Mouse (Mus musculus): ENCODE data around the gene Gm12216. TPM values are rescaled to one million over a fixed set of nuclear protein-coding genes. Genes with fewer than 3 reads are reported as not detected.
A peak's percentile ranks its signal among the peaks of the same experiment; 100 is the strongest.

Gm12216 gene
- total and polyA plus RNA-seq, 3 experiments, result not detected

GRCm38 (mm10) chr11:53839147-53839546 is 19.9 kb downstream of the Gm12216 start (continued):
- TF ChIP-seq E2F4 (IDR thresholded peaks at IDR 0.05; ENCODE audit: borderline replicate concordance, low read depth, low read length) (no peak), SMC3 (IDR thresholded peaks at IDR 0.05; ENCODE audit: low read depth, low read length) (no peak)

- peaks cover 6% of the 10 kb centered on the region in 2 experiments; a peak in 2 of 4 replicates for H3K27me3 ChIP-seq (ENCODE audit: control insufficient read depth in 1 of 2, insufficient read depth in 2 of 2, low read length in 2 of 2)
- no peak overlapping the region for H3K27ac ChIP-seq (ENCODE audit: control insufficient read depth, low read depth, low read length)
- H3K9ac ChIP-seq (ENCODE audit: control insufficient read depth, low read depth, low read length, poor library complexity, severe bottlenecking), result no peak overlapping the region
- no peaks in the 10 kb centered on the region for H3K9me3 ChIP-seq (replicated peaks; ENCODE audit: insufficient read depth, low read length)
- TF ChIP-seq ZNF384 (IDR thresholded peaks at IDR 0.05; ENCODE audit: low read depth, low read length) (no peak), MAFK (IDR thresholded peaks at IDR 0.05; ENCODE audit: borderline replicate concordance, low read depth, low read length) (no peak), SIN3A (IDR thresholded peaks at IDR 0.05; ENCODE audit: low read length) (no peak), MYB (IDR thresholded peaks at IDR 0.05; ENCODE audit: low read depth, low read length) (no peak), E2F4 (IDR thresholded peaks at IDR 0.05; ENCODE audit: borderline replicate concordance, low read depth, low read length) (no peak)
- H3K4me1 ChIP-seq (ENCODE audit: control insufficient read depth in 1 of 2, insufficient read depth in 2 of 2, low read length in 2 of 2), result peaks cover 0 to 4% of the 10 kb centered on the region in 2 experiments; a peak in 1 of 4 replicates
- no peak overlapping the region for H3K4me3 ChIP-seq (ENCODE audit: control insufficient read depth in 1 of 2, insufficient read depth in 1 of 2, low read depth in 2 of 2, low read length in 2 of 2)
- no peak for DNase-seq (ENCODE audit: low read depth, low spot score)
- H3K36me3 ChIP-seq (ENCODE audit: control insufficient read depth in 1 of 2, insufficient read depth in 2 of 2, low read length in 2 of 2), result peaks cover 0 to 6% of the 10 kb centered on the region in 2 experiments; a peak in 2 of 4 replicates
- H3K79me2 ChIP-seq (ENCODE audit: control insufficient read depth, insufficient read depth, low read length, poor library complexity), result no peaks in the 10 kb centered on the region
Observed at GRCm38 (mm10) chr11:53837731-53838130, 21.3 kb downstream of the Gm12216 start.

GRCm38 (mm10) chr11:53835379-53836010 is 23.6 kb downstream of the Gm12216 start:
- no peaks in the 10 kb centered on the region for H3K79me2 ChIP-seq (ENCODE audit: control insufficient read depth, insufficient read depth, low read length, poor library complexity)
- H3K4me1 ChIP-seq (ENCODE audit: control insufficient read depth in 1 of 2, insufficient read depth in 2 of 2, low read length in 2 of 2), result peaks cover 0 to 4% of the 10 kb centered on the region in 2 experiments; a peak in 1 of 4 replicates
- H3K36me3 ChIP-seq (ENCODE audit: control insufficient read depth in 1 of 2, insufficient read depth in 2 of 2, low read length in 2 of 2), result peaks cover 0 to 6% of the 10 kb centered on the region in 2 experiments; a peak in 2 of 4 replicates
- no peaks in the 10 kb centered on the region; a peak in 2 of 4 replicates for H3K27me3 ChIP-seq (ENCODE audit: control insufficient read depth in 1 of 2, insufficient read depth in 2 of 2, low read length in 2 of 2)
- H3K9me3 ChIP-seq (replicated peaks; ENCODE audit: insufficient read depth, low read length), result no peaks in the 10 kb centered on the region
- peak; percentile 37 for DNase-seq (ENCODE audit: low read depth, low spot score)
- TF ChIP-seq MYC (IDR thresholded peaks at IDR 0.05; ENCODE audit: low read depth, low read length), result no peak
- TF ChIP-seq MAFK (IDR thresholded peaks at IDR 0.05; ENCODE audit: borderline replicate concordance, low read depth, low read length), result peak; percentile 70
- no peak for TF ChIP-seq TCF12 (IDR thresholded peaks at IDR 0.05; ENCODE audit: low read depth, low read length)
- peak; percentile 23 for TF ChIP-seq GATA1 (IDR thresholded peaks at IDR 0.05; ENCODE audit: low read depth, low read length)
- no peak for TF ChIP-seq POLR2AphosphoS5 (IDR thresholded peaks at IDR 0.05; ENCODE audit: borderline replicate concordance, low read depth, low read length)
- no peak for TF ChIP-seq ZKSCAN1 (IDR thresholded peaks at IDR 0.05; ENCODE audit: low read depth, low read length)
- peak; percentile 58 for TF ChIP-seq ZNF384 (IDR thresholded peaks at IDR 0.05; ENCODE audit: low read depth, low read length)
- TF ChIP-seq MAZ (IDR thresholded peaks at IDR 0.05; ENCODE audit: low read depth, low read length), result no peak
- no peak; a peak in 1 of 4 replicates for TF ChIP-seq EP300 (IDR thresholded peaks at IDR 0.05; ENCODE audit: low read depth in 1 of 2, low read length in 2 of 2)
- TF ChIP-seq TAL1 (IDR thresholded peaks at IDR 0.05; ENCODE audit: low read length), result peak; percentile 12; the same call in 1 of the 2 replicates
- TF ChIP-seq USF1 (IDR thresholded peaks at IDR 0.05; ENCODE audit: low read depth, low read length), result no peak
- TF ChIP-seq MAX (IDR thresholded peaks at IDR 0.05; ENCODE audit: low read length), result no peak
- TF ChIP-seq ZMIZ1 (IDR thresholded peaks at IDR 0.05; ENCODE audit: low read depth, low read length), result no peak
- H3K9ac ChIP-seq (ENCODE audit: control insufficient read depth, low read depth, low read length, poor library complexity, severe bottlenecking), result no peak overlapping the region
- no peak overlapping the region for H3K4me3 ChIP-seq (ENCODE audit: control insufficient read depth in 1 of 2, insufficient read depth in 1 of 2, low read depth in 2 of 2, low read length in 2 of 2)
- H3K27ac ChIP-seq (ENCODE audit: control insufficient read depth, low read depth, low read length), result no peak overlapping the region
